Mouse (Mus musculus) hindbrain, postnatal 0 days (tissue): Measurements from ENCODE around the gene Zkscan5. TPM values are rescaled to one million over a fixed set of nuclear protein-coding genes. Genes with fewer than 3 reads are reported as not detected.

Source experiments
- ATAC-seq: fragments of 200-750 bp; cut with Nextera tagmentation; 2 replicates; pipeline ENCODE4 v1.8.0; 2017; ENCODE audit warnings: mild to moderate bottlenecking, moderate TSS enrichment, moderate library complexity
- DNase-seq: peaks from one replicate; pipeline ENCODE4 v3.0.0-alpha.2; 2015; ENCODE audit warnings: low spot score
- H3K27ac ChIP-seq: fragments of 300-500 bp; sonication (generic); 2 replicates; pipeline ENCODE4 v1.5.1; 2014; ENCODE audit warnings: mild to moderate bottlenecking
- H3K27me3 ChIP-seq: fragments of 300-500 bp; sonication (generic); 2 replicates; pipeline ENCODE4 v1.6.1; 2014; ENCODE audit warnings: low read length, mixed read lengths; ENCODE audit not compliant: insufficient read depth
- H3K36me3 ChIP-seq: fragments of 300-500 bp; sonication (generic); 2 replicates; pipeline ENCODE4 v1.6.1; 2014; ENCODE audit warnings: low read length, mixed read lengths; ENCODE audit not compliant: insufficient read depth
- H3K4me1 ChIP-seq: fragments of 300-500 bp; sonication (generic); 2 replicates; pipeline ENCODE4 v1.6.1; 2014; ENCODE audit warnings: antibody characterized with exemption, low read length, mixed read lengths; ENCODE audit not compliant: insufficient read depth
- H3K4me2 ChIP-seq: fragments of 300-500 bp; sonication (generic); 2 replicates; pipeline ENCODE4 v1.6.1; 2014; ENCODE audit warnings: low read depth, mild to moderate bottlenecking, low read length, moderate library complexity, mixed read lengths
- H3K4me3 ChIP-seq: fragments of 300-500 bp; sonication (generic); 2 replicates; pipeline ENCODE4 v1.5.1; 2014; ENCODE audit warnings: low read length
- H3K9ac ChIP-seq: fragments of 300-500 bp; sonication (generic); replicated peaks from 2 replicates; pipeline ENCODE4 v1.6.1; 2014; ENCODE audit warnings: mild to moderate bottlenecking, low read length, moderate library complexity, mixed read lengths
- H3K9me3 ChIP-seq: fragments of 300-500 bp; sonication (generic); 2 replicates; pipeline ENCODE4 v1.6.1; 2016; ENCODE audit warnings: low read length, mixed read lengths
- CTCF ChIP-seq: IDR thresholded peaks from 2 replicates; pipeline ENCODE4 v1.5.1; 2016; ENCODE audit warnings: antibody characterized with exemption, control low read depth, low read depth
- WGBS: fragments of 180-500 bp; shearing (Covaris S2); extraction: QIAGEN DNeasy Blood & Tissue Kit; methylation state at CpG from one replicate; pipeline ENCODE4 v1.1.7; 2014; 5-methylcytosine and 5-hydroxymethylcytosine counted together
- polyA plus RNA-seq: library from polyadenylated mRNA; unstranded; fragments of >200 nt; fragmentation: Nextera tagmentation; extraction: Ambion mirVana; gene quantifications from 2 replicates; pipeline ENCODE4 v1.2.1, GENCODE M21; 2015
- total RNA-seq: library from RNA; depleted of rRNA; stranded (reverse); fragments of >200 nt; gene quantifications from 2 replicates; pipeline ENCODE4 v1.2.3, GENCODE M21; 2014

The Zkscan5 gene
- total and polyA plus RNA-seq, 2 experiments from 2014 or later: 11.1 to 15.3 TPM

GRCm38 (mm10) chr5:145211340-145211739, 7.0 kb downstream of the Zkscan5 start:
- peaks cover 19% of the 10 kb centered on the region for H3K36me3 ChIP-seq

GRCm38 (mm10) chr5:145212216-145212615, 7.9 kb downstream of the Zkscan5 start:
- H3K36me3 ChIP-seq: peaks cover 19% of the 10 kb centered on the region
- WGBS: 93% methylated on average over 4 of the region's 4 CpGs

More at GRCm38 (mm10) chr5:145211340-145211739, 7.0 kb downstream of the Zkscan5 start:
- Histone ChIP-seq H3K4me2 (no peak overlapping the region), H3K9me3 (no peaks in the 10 kb centered on the region), H3K27ac (no peak overlapping the region), H3K4me3 (no peak overlapping the region), H3K4me1 (no peaks in the 10 kb centered on the region), H3K9ac (no peak overlapping the region), H3K27me3 (no peaks in the 10 kb centered on the region)
- no peak for DNase-seq
- ATAC-seq: no peak
- 100% methylated on average over 4 of the region's 4 CpGs for WGBS
- TF ChIP-seq CTCF: no peak

GRCm38 (mm10) chr5:145213505-145213904, 9.1 kb downstream of the Zkscan5 start:
- Histone ChIP-seq H3K9me3 (no peaks in the 10 kb centered on the region), H3K27ac (no peak overlapping the region), H3K36me3 (peaks cover 27% of the 10 kb centered on the region), H3K4me3 (no peak overlapping the region), H3K9ac (no peak overlapping the region), H3K4me2 (no peak overlapping the region), H3K27me3 (no peaks in the 10 kb centered on the region), H3K4me1 (no peaks in the 10 kb centered on the region)
- no peak for DNase-seq
- no peak for ATAC-seq
- 96% methylated on average over 3 of the region's 3 CpGs for WGBS
- no peak for TF ChIP-seq CTCF

More at GRCm38 (mm10) chr5:145212216-145212615, 7.9 kb downstream of the Zkscan5 start:
- DNase-seq: no peak
- Histone ChIP-seq H3K4me1 (no peaks in the 10 kb centered on the region), H3K27ac (no peak overlapping the region), H3K4me3 (no peak overlapping the region), H3K27me3 (no peaks in the 10 kb centered on the region), H3K9ac (no peak overlapping the region), H3K4me2 (no peak overlapping the region), H3K9me3 (no peaks in the 10 kb centered on the region)
- no peak for ATAC-seq
- TF ChIP-seq CTCF: no peak

- 62% methylated on average over 4 of the region's 4 CpGs for WGBS
Measured at GRCm38 (mm10) chr5:145214679-145215078, 10.3 kb downstream of the Zkscan5 start.

GRCm38 (mm10) chr5:145217746-145218145, 13.4 kb downstream of the Zkscan5 start:
- Histone ChIP-seq H3K9me3 (no peaks in the 10 kb centered on the region), H3K4me1 (no peaks in the 10 kb centered on the region), H3K4me3 (no peak overlapping the region), H3K27me3 (no peaks in the 10 kb centered on the region), H3K36me3 (peaks cover 34% of the 10 kb centered on the region), H3K9ac (no peak overlapping the region), H3K4me2 (no peak overlapping the region), H3K27ac (no peak overlapping the region)
- TF ChIP-seq CTCF: no peak
- ATAC-seq (no peak), DNase-seq (no peak)
- WGBS: 89% methylated on average over 6 of the region's 6 CpGs

More at GRCm38 (mm10) chr5:145214679-145215078, 10.3 kb downstream of the Zkscan5 start:
- no peaks in the 10 kb centered on the region for H3K9me3 ChIP-seq
- H3K4me2 ChIP-seq: no peak overlapping the region
- peak; percentile 28; the same call in 1 of the 2 replicates for TF ChIP-seq CTCF
- no peaks in the 10 kb centered on the region for H3K4me1 ChIP-seq
- no peaks in the 10 kb centered on the region for H3K27me3 ChIP-seq
- DNase-seq (no peak), ATAC-seq (no peak)
- no peak overlapping the region for H3K4me3 ChIP-seq
- H3K27ac ChIP-seq: no peak overlapping the region
- H3K36me3 ChIP-seq: peaks cover 33% of the 10 kb centered on the region
- H3K9ac ChIP-seq: no peak overlapping the region

- no peak overlapping the region for H3K4me3 ChIP-seq
- H3K9me3 ChIP-seq: no peaks in the 10 kb centered on the region
- 97% methylated on average over 21 of the region's 21 CpGs for WGBS
- H3K36me3 ChIP-seq: peaks cover 30% of the 10 kb centered on the region
- no peaks in the 10 kb centered on the region for H3K4me1 ChIP-seq
- ATAC-seq (no peak), DNase-seq (no peak)
- no peaks in the 10 kb centered on the region for H3K27me3 ChIP-seq
- no peak overlapping the region for H3K9ac ChIP-seq
- H3K4me2 ChIP-seq: no peak overlapping the region
- no peak for TF ChIP-seq CTCF
- no peak overlapping the region for H3K27ac ChIP-seq
Measured at GRCm38 (mm10) chr5:145218206-145218605, 13.8 kb downstream of the Zkscan5 start.

GRCm38 (mm10) chr5:145218671-145219070, 14.3 kb downstream of the Zkscan5 start:
- Histone ChIP-seq H3K4me3 (no peak overlapping the region), H3K27ac (no peak overlapping the region), H3K9ac (no peak overlapping the region), H3K9me3 (no peaks in the 10 kb centered on the region), H3K27me3 (no peaks in the 10 kb centered on the region), H3K36me3 (peaks cover 28% of the 10 kb centered on the region), H3K4me1 (no peaks in the 10 kb centered on the region), H3K4me2 (no peak overlapping the region)
- no peak for TF ChIP-seq CTCF
- ATAC-seq (no peak), DNase-seq (no peak)
- WGBS: 94% methylated on average over 20 of the region's 20 CpGs
